ENCODE assay signal across 14 mouse cellular contexts in genomic region chr4:133598616-133599015, GRCm38 (mm10). TPM values are rescaled to one million over a fixed set of nuclear protein-coding genes. Genes with fewer than 3 reads are reported as not detected.
DNase-seq lines count a peak whose midpoint lies in the region; ATAC-seq and TF ChIP-seq lines count a peak whose summit lies in the region.
"Had no signal": no experiment of that assay in that cellular context is flagged by ENCODE, and none has a peak within 500 bp of the region (broad histone marks: within the 10 kb centered on the region; RNA-seq: fewer than 3 reads in every experiment).

No protein-coding gene starts in this region.

- no peak overlapping the region for H3K4me2 ChIP-seq in kidney, embryonic 14.5 days (replicated peaks; ENCODE audit: low read depth, low read length)
- peak overlapping the region; percentile 97 for H3K4me2 ChIP-seq in CH12.LX (ENCODE audit: insufficient read depth, low read depth, poor library complexity, severe bottlenecking)
- H3K4me2 ChIP-seq in embryonic facial prominence, embryonic 14.5 days (ENCODE audit: low read depth, low read length) = 0 out of 2 replicates have a peak overlapping the region, but pooled peaks have one; percentile 83
- H3K4me2 ChIP-seq in liver, embryonic 14.5 days (ENCODE audit: low read depth) = peak overlapping the region; percentile 74

- no peak for TF ChIP-seq CTCF in CH12.LX (conservative IDR thresholded peaks at IDR 0.05 in 1 of 2, IDR thresholded peaks at IDR 0.05 in 1 of 2; ENCODE audit: low read depth in 2 of 2, low read length in 2 of 2)
- TF ChIP-seq CTCF in liver, embryonic 14.5 days (IDR thresholded peaks at IDR 0.05; ENCODE audit: low read depth) = no peak

- H3K9me3 ChIP-seq in kidney, embryonic 14.5 days (ENCODE audit: control insufficient read depth, low read length) = no peaks in the 10 kb centered on the region
- no peaks in the 10 kb centered on the region for H3K9me3 ChIP-seq in CH12.LX (replicated peaks; ENCODE audit: low read length)
- no peaks in the 10 kb centered on the region for H3K9me3 ChIP-seq in embryonic facial prominence, embryonic 14.5 days (ENCODE audit: control insufficient read depth, low read length)
- no peaks in the 10 kb centered on the region for H3K9me3 ChIP-seq in liver, embryonic 14.5 days (ENCODE audit: control insufficient read depth, low read length)
- H3K9me3 ChIP-seq: midbrain, embryonic 13.5 days had no signal

- dilution Hi-C loops in CH12.LX (cut with MboI; ENCODE audit: extremely low pct_ligation_motif_present, extremely low pct_unique_long_range_greater_than_20kb, low sequenced_read_pairs) = no loop called here

- DNase-seq in kidney, adult 11 months = peak; percentile 67
- DNase-seq in CH12.LX (ENCODE audit: extremely low read depth) = no peak
- peak; percentile 41 for DNase-seq in embryonic facial prominence, embryonic 14.5 days (ENCODE audit: low spot score)
- no peak for DNase-seq in liver, embryonic 14.5 days (ENCODE audit: low read depth in 3 of 3, low spot score in 3 of 3)
- no peak for DNase-seq in left cerebral cortex, postnatal 36 days (ENCODE audit: low spot score in 2 of 2)
- no peak for DNase-seq in cerebellum, postnatal 4 days (ENCODE audit: low spot score in 2 of 2)
- no peak for DNase-seq in frontal cortex, postnatal 10 days (ENCODE audit: low spot score in 2 of 2)
- DNase-seq: adrenal gland, postnatal 36 days; cerebellum, postnatal 14 days had no signal

- H3K79me2 ChIP-seq in CH12.LX (replicated peaks; ENCODE audit: control insufficient read depth, extremely low read depth, insufficient read depth, poor library complexity, severe bottlenecking) = no peaks in the 10 kb centered on the region

- H3K9ac ChIP-seq in kidney, embryonic 14.5 days (ENCODE audit: low read depth, low read length) = no peak overlapping the region; the same call in 1 of the 2 replicates
- H3K9ac ChIP-seq in CH12.LX (ENCODE audit: insufficient read depth, low read depth) = peak overlapping the region; percentile 63
- H3K9ac ChIP-seq in embryonic facial prominence, embryonic 14.5 days (ENCODE audit: low read depth, low read length) = no peak overlapping the region
- no peak overlapping the region for H3K9ac ChIP-seq in liver, embryonic 14.5 days (replicated peaks)
- H3K9ac ChIP-seq: midbrain, embryonic 13.5 days had no signal

- peaks cover 14% of the 10 kb centered on the region; the same call in 1 of the 2 replicates for H3K4me1 ChIP-seq in kidney, embryonic 14.5 days (ENCODE audit: control insufficient read depth, insufficient read depth, low read length)
- H3K4me1 ChIP-seq in CH12.LX (ENCODE audit: control insufficient read depth in 1 of 2, insufficient read depth in 2 of 2) = peaks cover 17 to 49% of the 10 kb centered on the region in 2 experiments
- H3K4me1 ChIP-seq in embryonic facial prominence, embryonic 14.5 days (ENCODE audit: control insufficient read depth, insufficient read depth, low read length) = peaks cover 7% of the 10 kb centered on the region; the same call in 1 of the 2 replicates
- H3K4me1 ChIP-seq in liver, embryonic 14.5 days (replicated peaks; ENCODE audit: control insufficient read depth in 2 of 2, insufficient read depth in 2 of 2, low read length in 1 of 2) = peaks cover 10 to 11% of the 10 kb centered on the region in 2 experiments

- 21% methylated on average over 4 of the region's 4 CpGs for WGBS in kidney, embryonic 14.5 days
- 41% methylated on average over 4 of the region's 4 CpGs for WGBS in embryonic facial prominence, embryonic 14.5 days
- 31% methylated on average over 4 of the region's 4 CpGs for WGBS in liver, embryonic 14.5 days (ENCODE audit: insufficient replicate concordance)

- TF ChIP-seq EP300 in CH12.LX (IDR thresholded peaks at IDR 0.05; ENCODE audit: low read length) = no peak
- no peak for TF ChIP-seq EP300 in liver, embryonic 14.5 days (IDR thresholded peaks at IDR 0.05; ENCODE audit: low read depth)

- in situ Hi-C loops in CH12.LX (cut with MboI; ENCODE audit: low pct_ligation_motif_present, low pct_unique_long_range_greater_than_20kb, low sequenced_read_pairs) = loop anchor here (5.0 to 25.0 kb wide), 3 partner anchors 34 to 489 kb away; partner anchors contain the start of gene Cd52

- peak; percentile 48 for TF ChIP-seq POLR2A in CH12.LX (IDR thresholded peaks at IDR 0.05; ENCODE audit: low read depth, low read length)

- no peak for ATAC-seq in kidney, embryonic 14.5 days (ENCODE audit: low FRiP score, low TSS enrichment)
- no peak for ATAC-seq in embryonic facial prominence, embryonic 14.5 days (ENCODE audit: low read depth)
- no peak for ATAC-seq in liver, embryonic 14.5 days (ENCODE audit: insufficient read depth)
- ATAC-seq: hindbrain, postnatal 0 days; midbrain, embryonic 13.5 days had no signal

- peaks cover 3% of the 10 kb centered on the region; the same call in 1 of the 2 replicates for H3K36me3 ChIP-seq in kidney, embryonic 14.5 days (ENCODE audit: control insufficient read depth, insufficient read depth, low read length)
- H3K36me3 ChIP-seq in CH12.LX (replicated peaks in 1 of 2; ENCODE audit: control insufficient read depth in 1 of 2, insufficient read depth in 1 of 2, low read length in 1 of 2) = peaks cover 0 to 24% of the 10 kb centered on the region in 2 experiments
- H3K36me3 ChIP-seq in embryonic facial prominence, embryonic 14.5 days (ENCODE audit: control insufficient read depth, insufficient read depth, low read length) = 0 out of 2 replicates have a peak, but pooled peaks cover 1% of the 10 kb centered on the region
- H3K36me3 ChIP-seq in liver, embryonic 14.5 days (replicated peaks; ENCODE audit: control insufficient read depth, insufficient read depth, low read depth) = no peaks in the 10 kb centered on the region

- no peak for TF ChIP-seq RAD21 in CH12.LX (IDR thresholded peaks at IDR 0.05; ENCODE audit: low read depth, low read length)

- H3K27me3 ChIP-seq in kidney, embryonic 14.5 days (ENCODE audit: control insufficient read depth, insufficient read depth, low read length) = peaks cover 33% of the 10 kb centered on the region
- no peaks in the 10 kb centered on the region for H3K27me3 ChIP-seq in CH12.LX (replicated peaks)
- H3K27me3 ChIP-seq in embryonic facial prominence, embryonic 14.5 days (replicated peaks; ENCODE audit: control insufficient read depth, insufficient read depth, low read length) = peaks cover 37% of the 10 kb centered on the region
- peaks cover 30% of the 10 kb centered on the region for H3K27me3 ChIP-seq in liver, embryonic 14.5 days (ENCODE audit: control insufficient read depth, insufficient read depth, low read length)

- no peak overlapping the region for H3K27ac ChIP-seq in kidney, embryonic 14.5 days (ENCODE audit: low read depth, low read length)
- H3K27ac ChIP-seq in CH12.LX (ENCODE audit: insufficient read depth, low read depth) = peak overlapping the region; percentile 93
- H3K27ac ChIP-seq in embryonic facial prominence, embryonic 14.5 days (replicated peaks; ENCODE audit: low read depth, low read length) = peak overlapping the region; percentile 70
- H3K27ac ChIP-seq in liver, embryonic 14.5 days = no peak overlapping the region
- H3K27ac ChIP-seq: hindbrain, postnatal 0 days; midbrain, embryonic 13.5 days had no signal

- H3K4me3 ChIP-seq in kidney, embryonic 14.5 days (ENCODE audit: low read length) = no peak overlapping the region
- H3K4me3 ChIP-seq in CH12.LX (replicated peaks in 1 of 3; ENCODE audit: low read depth in 2 of 3, low read length in 2 of 3, poor library complexity in 1 of 3) = peak overlapping the region; percentile 38 to 53 (median 52)
- H3K4me3 ChIP-seq in embryonic facial prominence, embryonic 14.5 days (ENCODE audit: low read depth, low read length) = peak overlapping the region; percentile 55; the same call in 1 of the 2 replicates
- no peak overlapping the region for H3K4me3 ChIP-seq in liver, embryonic 14.5 days (ENCODE audit: insufficient read depth in 1 of 2, low read depth in 2 of 2, low read length in 2 of 2)

- intact Hi-C loops in left cerebral cortex, postnatal 36 days (cut with DNase I) = loop anchor here (10.0 kb wide), 1 partner anchor 156 kb away; the partner anchor contains the start of gene Arid1a

RNA-seq across cellular contexts. Expression of gene Sfn, which starts 3.4 kb away (rescaled TPM):
- polyA plus RNA-seq in kidney, embryonic 14.5 days (2014; fragmentation: Nextera tagmentation; extraction: Ambion mirVana) = 8.0 and 9.5 TPM in 2 replicates
- 0.97 and 1.0 TPM in 2 replicates for total RNA-seq in CH12.LX (2012; rRNA removed)
- total RNA-seq in CH12.LX (2014; rRNA removed) = 0.61 and 1.1 TPM in 2 replicates
- 2.0 and 2.8 TPM in 2 replicates for polyA plus RNA-seq in CH12.LX (2012; ENCODE audit: insufficient read length, low read depth)
- polyA plus RNA-seq in embryonic facial prominence, embryonic 14.5 days (2014; fragmentation: Nextera tagmentation; extraction: Ambion mirVana) = 129 and 135 TPM in 2 replicates
- 0.45 and 0.52 TPM in 2 replicates for polyA plus RNA-seq in liver, embryonic 14.5 days (2012; rRNA removed)
- polyA plus RNA-seq in liver, embryonic 14.5 days (2014; fragmentation: Nextera tagmentation; extraction: Ambion mirVana) = 0.10 and 0.35 TPM in 2 replicates
- total RNA-seq in left cerebral cortex, postnatal 36 days (2021) = 1 to 10 TPM; 1.9 to 2.5 TPM

RNA-seq across cellular contexts. Expression of gene Gpn2, which starts 14.5 kb away (rescaled TPM):
- 23.6 and 23.9 TPM in 2 replicates for polyA plus RNA-seq in kidney, embryonic 14.5 days (2014; fragmentation: Nextera tagmentation; extraction: Ambion mirVana)
- total RNA-seq in CH12.LX (2012; rRNA removed) (36.2 and 37.4 TPM in 2 replicates), CH12.LX (2014; rRNA removed) (30.0 and 35.9 TPM in 2 replicates)
- 34.1 and 36.8 TPM in 2 replicates for polyA plus RNA-seq in CH12.LX (2012; ENCODE audit: insufficient read length, low read depth)
- polyA plus RNA-seq in embryonic facial prominence, embryonic 14.5 days (2014; fragmentation: Nextera tagmentation; extraction: Ambion mirVana) = 17.3 and 18.8 TPM in 2 replicates
- 15.2 and 17.6 TPM in 2 replicates for polyA plus RNA-seq in liver, embryonic 14.5 days (2012; rRNA removed)
- polyA plus RNA-seq in liver, embryonic 14.5 days (2014; fragmentation: Nextera tagmentation; extraction: Ambion mirVana) = 10.0 and 10.3 TPM in 2 replicates
- 10 to 100 TPM in 1 of 2 experiments, 1 to 10 TPM in 1; 9.5 to 10.7 TPM for total RNA-seq in left cerebral cortex, postnatal 36 days (2021)

RNA-seq across cellular contexts. Expression of gene Gpatch3, which starts 24.1 kb away (rescaled TPM):
- polyA plus RNA-seq in kidney, embryonic 14.5 days (2014; fragmentation: Nextera tagmentation; extraction: Ambion mirVana) = 6.5 and 10.2 TPM in 2 replicates
- total RNA-seq in CH12.LX (2012; rRNA removed) (10.8 and 15.7 TPM in 2 replicates), CH12.LX (2014; rRNA removed) (7.2 and 9.7 TPM in 2 replicates)
- 20.9 and 26.1 TPM in 2 replicates for polyA plus RNA-seq in CH12.LX (2012; ENCODE audit: insufficient read length, low read depth)
- polyA plus RNA-seq in embryonic facial prominence, embryonic 14.5 days (2014; fragmentation: Nextera tagmentation; extraction: Ambion mirVana) = 6.3 and 8.3 TPM in 2 replicates
- 1.9 and 3.1 TPM in 2 replicates for polyA plus RNA-seq in liver, embryonic 14.5 days (2012; rRNA removed)
- polyA plus RNA-seq in liver, embryonic 14.5 days (2014; fragmentation: Nextera tagmentation; extraction: Ambion mirVana) = 3.1 and 4.6 TPM in 2 replicates
- total RNA-seq in left cerebral cortex, postnatal 36 days (2021) = 10 to 100 TPM in 1 of 2 experiments, 1 to 10 TPM in 1; 9.2 to 10.3 TPM

RNA-seq across cellular contexts. Expression of gene Nr0b2, which starts 45.4 kb away (rescaled TPM):
- not detected in 2 replicates for polyA plus RNA-seq in kidney, embryonic 14.5 days (2014; fragmentation: Nextera tagmentation; extraction: Ambion mirVana)
- total RNA-seq in CH12.LX (2012; rRNA removed) (not detected in 2 replicates), CH12.LX (2014; rRNA removed) (not detected in 2 replicates)
- polyA plus RNA-seq in CH12.LX (2012; ENCODE audit: insufficient read length, low read depth) = not detected in 2 replicates
- polyA plus RNA-seq in embryonic facial prominence, embryonic 14.5 days (2014; fragmentation: Nextera tagmentation; extraction: Ambion mirVana) = not detected in 2 replicates
- polyA plus RNA-seq in liver, embryonic 14.5 days (2012; rRNA removed) = 0.38 and 0.48 TPM in 2 replicates
- polyA plus RNA-seq in liver, embryonic 14.5 days (2014; fragmentation: Nextera tagmentation; extraction: Ambion mirVana) = 0.77 and 0.85 TPM in 2 replicates
- not detected for total RNA-seq in left cerebral cortex, postnatal 36 days (2021)
- total RNA-seq: left cerebral cortex, adult 8-10 months had no signal
- polyA plus RNA-seq: gonadal fat pad, adult 2 months; midbrain, embryonic 13.5 days had no signal

RNA-seq across cellular contexts. Expression of gene Zdhhc18, which starts 51.3 kb away (rescaled TPM):
- polyA plus RNA-seq in kidney, embryonic 14.5 days (2014; fragmentation: Nextera tagmentation; extraction: Ambion mirVana) = 3.0 and 4.2 TPM in 2 replicates
- total RNA-seq in CH12.LX (2012; rRNA removed) (20.1 and 24.3 TPM in 2 replicates), CH12.LX (2014; rRNA removed) (13.7 and 15.9 TPM in 2 replicates)
- 31.0 and 31.8 TPM in 2 replicates for polyA plus RNA-seq in CH12.LX (2012; ENCODE audit: insufficient read length, low read depth)
- 2.1 and 3.7 TPM in 2 replicates for polyA plus RNA-seq in embryonic facial prominence, embryonic 14.5 days (2014; fragmentation: Nextera tagmentation; extraction: Ambion mirVana)
- 3.8 and 3.9 TPM in 2 replicates for polyA plus RNA-seq in liver, embryonic 14.5 days (2012; rRNA removed)
- 0.58 and 0.90 TPM in 2 replicates for polyA plus RNA-seq in liver, embryonic 14.5 days (2014; fragmentation: Nextera tagmentation; extraction: Ambion mirVana)
- 10 to 100 TPM; 37.6 to 40.6 TPM for total RNA-seq in left cerebral cortex, postnatal 36 days (2021)

Comparison
In these comparisons a context has a peak if more than half of its experiments do, and no peak if none do; other contexts are left out.
1. DNase-seq: peak in kidney, adult 11 months (single experiment) and embryonic facial prominence, embryonic 14.5 days (single experiment); none in CH12.LX (single experiment), liver, embryonic 14.5 days (0 of 3), left cerebral cortex, postnatal 36 days (0 of 2), cerebellum, postnatal 4 days (0 of 2) and frontal cortex, postnatal 10 days (0 of 2).
2. H3K27ac ChIP-seq: peak in CH12.LX (single experiment) and embryonic facial prominence, embryonic 14.5 days (single experiment); none in kidney, embryonic 14.5 days (single experiment) and liver, embryonic 14.5 days (single experiment).
3. H3K4me3 ChIP-seq: peak in CH12.LX (3 of 3) and embryonic facial prominence, embryonic 14.5 days (single experiment); none in kidney, embryonic 14.5 days (single experiment) and liver, embryonic 14.5 days (0 of 2).
4. RNA of gene Sfn, which starts 3.4 kb away (polyA plus RNA-seq): 129 to 135 TPM in embryonic facial prominence, embryonic 14.5 days; 8.0 to 9.5 TPM in kidney, embryonic 14.5 days, 2.0 to 2.8 TPM in CH12.LX and 0.10 to 0.52 TPM in liver, embryonic 14.5 days; every median in the first group is over 10 times any median in the second.